Mouse (Mus musculus) kidney, postnatal 36 days (tissue): Measurements from ENCODE around the gene Tk2.
A peak's percentile ranks its signal among the peaks of the same experiment; 100 is the strongest.
"Not testable (repeated sequence)": the region's sequence is repeated elsewhere in the genome, so short reads cannot be mapped to it uniquely, and the experiment has no call there.

Experiments
- DNase-seq, 2 experiments: peaks; one replicate each; pipeline ENCODE4 v3.0.0; 2021 to 2022; ENCODE audit warnings: mixed read lengths in 2 of 2

Gene Tk2

GRCm38 (mm10) chr8:104248276-104248675 is at the start of gene Tk2:
Tk2 (minus strand) TSS chr8:104248558.
- DNase-seq, result peak; percentile 81 to 90

GRCm38 (mm10) chr8:104294396-104294795 is 46.0 kb upstream of the Tk2 start:
- peak; percentile 13 to 26 for DNase-seq

GRCm38 (mm10) chr8:104293081-104293480 is 44.7 kb upstream of the Tk2 start, which contains the start of gene Cmtm2a:
Cmtm2a (minus strand) TSS chr8:104293181.
- DNase-seq, result not testable (repeated sequence)

GRCm38 (mm10) chr8:104268937-104269440 is 20.6 kb upstream of the Tk2 start:
- no peak for DNase-seq

GRCm38 (mm10) chr8:104268368-104268767 is 20.0 kb upstream of the Tk2 start:
- no peak for DNase-seq

GRCm38 (mm10) chr8:104264271-104264935 is 16.0 kb upstream of the Tk2 start:
- DNase-seq, result not testable (repeated sequence)

- DNase-seq, result not testable (repeated sequence)
Observed at GRCm38 (mm10) chr8:104261802-104262201, 13.4 kb upstream of the Tk2 start.

GRCm38 (mm10) chr8:104253016-104253415 is 4.7 kb upstream of the Tk2 start:
- peak in 1 of 2 experiments; percentile 47 for DNase-seq

GRCm38 (mm10) chr8:104251461-104251860 is 3.1 kb upstream of the Tk2 start:
- DNase-seq, result peak; percentile 32 to 59

GRCm38 (mm10) chr8:104250439-104251367 is 2.3 kb upstream of the Tk2 start, which contains the start of gene Cklf:
Cklf (plus strand) TSS chr8:104250861.
- peak; percentile 92 to 95 for DNase-seq

GRCm38 (mm10) chr8:104249442-104249996 is 1.2 kb upstream of the Tk2 start:
- no peak for DNase-seq

GRCm38 (mm10) chr8:104247908-104248275 is 466 bp downstream of the Tk2 start:
- DNase-seq, result peak; percentile 9 to 43

- peak; percentile 51 to 57 for DNase-seq
Observed at GRCm38 (mm10) chr8:104247054-104247907, 1.1 kb downstream of the Tk2 start.

- DNase-seq, result no peak
Observed at GRCm38 (mm10) chr8:104246621-104247020, 1.7 kb downstream of the Tk2 start.

GRCm38 (mm10) chr8:104242038-104242644 is 6.2 kb downstream of the Tk2 start:
- no peak for DNase-seq

- DNase-seq, result peak in 1 of 2 experiments; percentile 13
Observed at GRCm38 (mm10) chr8:104239418-104239861, 8.9 kb downstream of the Tk2 start.

- no peak for DNase-seq
Observed at GRCm38 (mm10) chr8:104234573-104234972, 13.8 kb downstream of the Tk2 start.

GRCm38 (mm10) chr8:104232919-104233318 is 15.4 kb downstream of the Tk2 start:
- no peak for DNase-seq

- DNase-seq, result no peak
Observed at GRCm38 (mm10) chr8:104232039-104232438, 16.3 kb downstream of the Tk2 start.

- DNase-seq, result no peak
Observed at GRCm38 (mm10) chr8:104230377-104230776, 18.0 kb downstream of the Tk2 start.

- no peak for DNase-seq
Observed at GRCm38 (mm10) chr8:104227048-104227447, 21.3 kb downstream of the Tk2 start.

- peak; percentile 62 to 88 for DNase-seq
Observed at GRCm38 (mm10) chr8:104219806-104220205, 28.6 kb downstream of the Tk2 start.
